Mouse (Mus musculus) liver, postnatal 0 days (tissue): ENCODE data around the gene Phactr2.

ENCODE experiments used
- CTCF ChIP-seq: sonication (generic); IDR thresholded peaks from 2 replicates; pipeline ENCODE4 v1.5.1; 2016; ENCODE audit warnings: antibody characterized with exemption, low read depth
- EP300 ChIP-seq: IDR thresholded peaks from 2 replicates; pipeline ENCODE4 v1.6.1; 2016; ENCODE audit warnings: antibody characterized with exemption, low read depth, mild to moderate bottlenecking

- TF ChIP-seq CTCF (no peak), EP300 (no peak)
Observed at GRCm38 (mm10) chr10:13233941-13234340, 240.3 kb downstream of the Phactr2 start.
